Mouse (Mus musculus): Measurements from ENCODE around the gene Fam227b. TPM values are rescaled to one million over a fixed set of nuclear protein-coding genes. Genes with fewer than 3 reads are reported as not detected.
A peak's percentile ranks its signal among the peaks of the same experiment; 100 is the strongest.

The Fam227b gene
- polyA plus RNA-seq, 1 experiment from 2014 or later: not detected

DNA sequence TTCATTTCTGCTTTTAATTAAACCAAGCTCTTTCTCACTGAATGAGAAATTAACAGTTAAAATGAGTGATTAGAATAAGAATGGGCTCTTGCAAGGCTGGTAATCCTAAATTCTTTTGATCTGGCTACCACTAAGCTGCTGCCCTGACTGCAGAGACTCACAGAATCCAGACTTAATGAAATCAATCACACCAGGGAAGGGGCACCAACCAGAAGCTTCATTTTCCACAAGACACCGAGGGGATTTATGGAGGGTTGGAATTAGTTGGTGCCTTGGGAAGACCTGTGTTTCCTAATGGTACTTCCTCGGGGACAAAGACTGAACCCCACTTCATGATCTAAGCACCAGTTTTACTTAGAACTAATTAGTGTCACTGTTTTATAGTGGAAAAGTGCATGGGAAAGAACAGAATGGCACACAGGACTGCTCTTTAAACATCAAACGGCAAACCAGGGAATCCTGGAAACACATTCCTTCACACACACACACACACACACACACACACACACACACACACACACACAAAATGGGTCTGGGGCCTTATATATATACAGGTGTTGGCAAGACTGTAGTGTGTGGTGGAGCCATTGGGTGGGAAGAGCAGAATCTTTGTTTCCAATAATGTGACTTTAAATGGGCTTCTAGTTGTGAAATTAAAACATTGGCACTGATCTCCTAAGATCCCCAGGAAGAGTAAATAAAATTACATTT is 135.9 kb downstream of the Fam227b start:
- H3K4me1 ChIP-seq (replicated peaks): peaks cover 11% of the 10 kb centered on the region
- DNase-seq (ENCODE audit: low spot score): no peak
- no peaks in the 10 kb centered on the region for H3K9me3 ChIP-seq
- H3K27ac ChIP-seq: no peak overlapping the region
- H3K27me3 ChIP-seq (ENCODE audit: insufficient read depth, poor library complexity, severe bottlenecking): no peaks in the 10 kb centered on the region
- H3K36me3 ChIP-seq: no peaks in the 10 kb centered on the region
- WGBS: 50% methylated on average over 3 of the region's 3 CpGs
- H3K4me3 ChIP-seq: no peak overlapping the region

DNA sequence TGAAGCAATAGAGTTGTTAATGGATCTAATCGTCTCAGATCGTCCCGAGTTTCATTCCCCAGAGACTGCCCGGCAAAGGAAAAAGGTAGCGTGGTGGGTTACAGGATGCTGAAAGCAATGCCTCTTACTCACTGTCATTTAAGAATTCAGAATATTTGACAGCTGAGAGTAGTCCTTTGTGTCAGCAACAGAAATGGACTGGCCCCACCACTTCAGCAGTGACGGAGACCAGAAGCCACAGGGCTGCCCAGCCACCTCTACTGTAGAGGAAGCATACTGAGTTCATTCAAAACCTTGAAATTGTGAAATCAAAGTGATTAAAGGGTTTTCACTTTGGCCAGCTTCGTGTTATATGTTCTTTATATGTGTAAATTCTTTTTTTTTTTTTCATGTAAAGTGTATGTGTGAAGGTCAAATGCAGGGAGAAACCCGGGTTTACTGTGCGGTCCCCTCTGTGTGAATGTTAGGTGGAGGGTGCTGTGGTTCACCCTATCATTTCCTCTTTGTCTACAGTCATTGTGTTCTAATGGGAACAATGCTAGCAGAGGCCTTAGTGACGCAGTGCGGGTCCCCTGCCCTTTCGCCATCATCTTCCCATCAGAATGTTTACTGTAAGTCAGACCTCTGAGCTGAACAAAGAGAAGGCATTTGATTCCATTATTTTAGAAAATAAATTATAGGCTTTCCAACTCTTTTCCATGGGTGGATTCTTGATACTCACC is 136.7 kb downstream of the Fam227b start:
- 57% methylated on average over 12 of the region's 12 CpGs for WGBS
- Histone ChIP-seq H3K36me3 (no peaks in the 10 kb centered on the region), H3K27ac (no peak overlapping the region), H3K4me1 (replicated peaks) (peaks cover 11% of the 10 kb centered on the region), H3K9me3 (no peaks in the 10 kb centered on the region), H3K27me3 (ENCODE audit: insufficient read depth, poor library complexity, severe bottlenecking) (no peaks in the 10 kb centered on the region), H3K4me3 (no peak overlapping the region)
- DNase-seq (ENCODE audit: low spot score): no peak

DNA sequence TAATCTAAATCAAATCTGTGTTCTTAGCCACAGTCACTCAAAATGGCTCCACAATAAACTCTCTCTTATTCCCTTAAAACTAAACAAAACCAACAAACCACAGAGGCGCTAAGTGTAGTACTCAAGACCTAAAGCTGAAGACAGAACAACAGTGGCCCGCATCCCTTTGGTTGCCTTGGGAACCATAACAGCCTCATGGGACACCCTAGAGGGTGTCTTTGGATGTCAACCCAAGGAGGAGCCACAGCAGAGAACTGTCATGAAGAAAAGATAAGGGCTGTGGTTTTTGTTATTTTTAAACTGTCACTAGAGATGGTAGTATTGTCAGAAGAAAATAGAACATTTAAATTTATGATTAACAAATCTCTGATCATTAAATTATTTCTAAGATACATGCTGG is 145.1 kb downstream of the Fam227b start:
- no peak overlapping the region for H3K4me3 ChIP-seq
- DNase-seq (ENCODE audit: low spot score): no peak
- no peaks in the 10 kb centered on the region for H3K27me3 ChIP-seq (ENCODE audit: insufficient read depth, poor library complexity, severe bottlenecking)
- no peaks in the 10 kb centered on the region for H3K36me3 ChIP-seq
- WGBS: 57% methylated on average over 2 of the region's 2 CpGs
- H3K4me1 ChIP-seq (replicated peaks): 0 out of 2 replicates have a peak, but pooled peaks cover 3% of the 10 kb centered on the region
- no peaks in the 10 kb centered on the region for H3K9me3 ChIP-seq
- H3K27ac ChIP-seq: no peak overlapping the region

DNA sequence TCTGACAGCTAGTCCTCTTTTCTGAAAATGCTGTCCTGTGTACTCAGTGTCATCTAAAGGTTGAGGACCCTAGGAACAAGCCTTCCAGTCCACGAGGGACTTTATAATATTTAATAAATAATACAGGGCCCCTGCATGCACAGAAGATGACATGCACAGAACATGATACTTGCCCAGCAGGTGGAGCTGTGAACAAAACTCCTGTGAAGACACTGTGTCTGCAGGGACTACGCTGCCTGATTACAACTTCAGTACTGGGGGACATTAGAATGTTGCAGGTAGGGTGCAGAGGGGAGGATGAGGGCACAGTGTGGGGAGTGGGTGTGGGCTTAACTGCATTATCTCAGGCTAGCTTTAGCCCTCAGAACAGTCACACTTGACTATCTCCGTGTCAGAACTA is 145.7 kb downstream of the Fam227b start:
- Histone ChIP-seq H3K27me3 (ENCODE audit: insufficient read depth, poor library complexity, severe bottlenecking) (no peaks in the 10 kb centered on the region), H3K4me1 (replicated peaks) (0 out of 2 replicates have a peak, but pooled peaks cover 3% of the 10 kb centered on the region), H3K9me3 (no peaks in the 10 kb centered on the region), H3K27ac (no peak overlapping the region), H3K36me3 (no peaks in the 10 kb centered on the region), H3K4me3 (no peak overlapping the region)
- 49% methylated on average over 3 of the region's 3 CpGs for WGBS
- peak; percentile 42 for DNase-seq (ENCODE audit: low spot score)

DNA sequence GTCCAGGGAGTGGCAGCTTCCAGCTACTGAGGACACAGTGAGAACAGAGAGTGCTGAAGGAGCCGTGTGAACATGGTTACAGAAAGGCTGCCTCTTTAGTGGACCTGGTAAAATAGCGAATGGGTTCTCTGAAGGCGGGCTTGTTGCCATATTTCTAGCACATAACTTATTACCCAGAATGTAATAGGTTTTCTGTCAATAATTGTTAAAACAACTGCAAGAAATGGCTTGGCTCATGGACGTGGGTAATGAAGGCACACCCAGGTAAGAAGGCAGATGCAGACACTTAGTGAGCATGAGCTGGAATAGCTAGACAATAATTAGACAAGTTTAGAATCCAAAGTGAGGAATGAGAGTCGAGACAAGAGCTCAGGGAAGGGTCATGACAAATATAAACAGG is 149.5 kb downstream of the Fam227b start:
- no peaks in the 10 kb centered on the region for H3K9me3 ChIP-seq
- H3K4me3 ChIP-seq: no peak overlapping the region
- no peak for DNase-seq (ENCODE audit: low spot score)
- H3K27ac ChIP-seq: no peak overlapping the region
- H3K4me1 ChIP-seq (replicated peaks): no peaks in the 10 kb centered on the region
- no peaks in the 10 kb centered on the region for H3K36me3 ChIP-seq
- H3K27me3 ChIP-seq (ENCODE audit: insufficient read depth, poor library complexity, severe bottlenecking): no peaks in the 10 kb centered on the region
- 80% methylated on average over 5 of the region's 5 CpGs for WGBS

DNA sequence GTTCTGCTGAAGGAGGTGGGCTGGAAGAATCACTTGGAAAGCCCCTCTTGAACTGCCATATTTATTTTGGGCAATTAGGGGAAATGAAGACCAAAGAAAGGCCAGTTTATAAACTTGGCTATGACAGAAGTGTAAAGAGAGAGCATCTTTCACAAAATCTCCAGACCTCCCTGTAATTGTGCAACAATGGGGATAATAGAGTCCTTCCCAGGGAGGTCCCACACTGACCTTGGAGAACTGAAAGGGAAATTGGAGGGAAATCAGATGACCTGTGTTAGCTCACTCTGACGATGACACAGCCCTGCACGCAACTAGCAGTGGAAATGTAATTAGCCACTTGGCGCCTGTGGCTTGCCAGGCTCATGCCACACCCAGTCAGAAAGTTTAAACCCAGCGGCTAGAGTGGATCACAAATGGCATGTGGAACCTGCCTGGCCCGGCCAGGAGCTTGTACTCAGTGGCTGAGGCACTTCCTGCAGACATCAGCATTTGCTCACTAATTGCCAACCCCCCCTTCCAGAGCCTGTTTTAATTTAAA is 175.9 kb downstream of the Fam227b start:
- Histone ChIP-seq H3K27me3 (ENCODE audit: insufficient read depth, poor library complexity, severe bottlenecking) (no peaks in the 10 kb centered on the region), H3K4me1 (replicated peaks) (peaks cover 11% of the 10 kb centered on the region; the same call in 1 of the 2 replicates), H3K4me3 (no peak overlapping the region), H3K27ac (no peak overlapping the region), H3K36me3 (0 out of 2 replicates have a peak, but pooled peaks cover 7% of the 10 kb centered on the region), H3K9me3 (no peaks in the 10 kb centered on the region)
- WGBS: 76% methylated on average over 5 of the region's 5 CpGs
- DNase-seq (ENCODE audit: low spot score): no peak

DNA sequence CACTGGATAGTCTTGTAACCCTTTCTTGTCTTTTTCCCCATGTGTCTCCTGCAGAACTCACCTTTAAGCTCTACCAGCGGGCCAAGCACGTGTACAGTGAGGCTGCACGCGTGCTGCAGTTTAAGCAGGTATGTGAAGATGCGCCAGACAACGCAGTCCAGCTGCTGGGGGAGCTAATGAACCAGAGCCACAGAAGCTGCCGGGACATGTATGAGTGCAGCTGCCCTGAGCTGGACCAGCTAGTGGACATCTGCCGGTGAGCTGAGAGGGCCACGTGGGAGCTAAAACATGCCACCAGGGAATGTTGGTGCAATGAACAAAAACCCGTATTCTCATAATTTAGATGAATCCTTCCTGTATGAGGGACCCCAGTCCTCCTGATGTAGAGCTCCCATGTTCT is 176.6 kb downstream of the Fam227b start:
- no peak overlapping the region for H3K4me3 ChIP-seq
- H3K36me3 ChIP-seq: 0 out of 2 replicates have a peak, but pooled peaks cover 7% of the 10 kb centered on the region
- no peak overlapping the region for H3K27ac ChIP-seq
- no peaks in the 10 kb centered on the region for H3K27me3 ChIP-seq (ENCODE audit: insufficient read depth, poor library complexity, severe bottlenecking)
- 94% methylated on average over 10 of the region's 10 CpGs for WGBS
- no peaks in the 10 kb centered on the region for H3K9me3 ChIP-seq
- H3K4me1 ChIP-seq (replicated peaks): peaks cover 11% of the 10 kb centered on the region; the same call in 1 of the 2 replicates
- no peak for DNase-seq (ENCODE audit: low spot score)

DNA sequence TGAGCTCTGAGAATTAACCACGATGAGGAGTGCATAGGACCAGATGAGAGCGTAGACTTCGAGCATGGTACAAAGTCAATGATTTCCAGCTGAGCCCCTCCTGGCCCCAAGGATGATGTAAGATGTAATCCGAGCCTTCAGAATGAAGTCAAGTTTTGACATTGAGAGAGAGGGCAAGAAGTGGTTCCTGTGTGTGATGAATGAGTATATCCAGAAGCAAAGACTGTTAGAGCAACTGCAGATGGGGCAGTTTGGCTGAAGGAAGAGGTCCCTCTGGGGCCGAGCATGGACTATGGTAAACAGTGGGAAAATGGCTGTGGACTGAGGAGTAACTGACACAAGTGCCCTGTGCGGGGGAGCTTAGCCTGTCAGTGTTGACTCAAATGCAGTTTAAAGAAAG is 178.6 kb downstream of the Fam227b start:
- WGBS: 63% methylated on average over 6 of the region's 6 CpGs
- Histone ChIP-seq H3K9me3 (no peaks in the 10 kb centered on the region), H3K27me3 (ENCODE audit: insufficient read depth, poor library complexity, severe bottlenecking) (no peaks in the 10 kb centered on the region), H3K4me3 (no peak overlapping the region), H3K27ac (no peak overlapping the region), H3K4me1 (replicated peaks) (peaks cover 11% of the 10 kb centered on the region; the same call in 1 of the 2 replicates), H3K36me3 (0 out of 2 replicates have a peak, but pooled peaks cover 7% of the 10 kb centered on the region)
- DNase-seq (ENCODE audit: low spot score): peak; percentile 15

DNA sequence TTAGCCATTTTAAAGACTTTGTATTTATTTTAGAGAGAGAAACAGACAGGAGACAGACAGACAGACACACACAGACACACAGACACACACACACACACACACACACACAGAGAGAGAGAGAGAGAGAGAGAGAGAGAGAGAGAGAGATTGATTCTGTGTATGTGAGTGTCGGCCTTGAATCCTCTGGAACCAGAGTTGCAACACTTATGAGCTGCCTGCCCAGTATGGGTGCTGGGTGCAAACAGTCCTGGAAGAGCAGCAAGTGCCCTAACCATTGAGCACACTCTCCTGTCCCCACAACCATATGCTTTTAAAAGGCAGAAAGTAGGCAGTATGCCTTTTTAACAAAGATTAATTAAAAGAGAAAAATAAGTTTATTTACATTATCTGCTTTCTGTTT is 183.0 kb downstream of the Fam227b start:
- no peak for DNase-seq (ENCODE audit: low spot score)
- Histone ChIP-seq H3K9me3 (no peaks in the 10 kb centered on the region), H3K27me3 (ENCODE audit: insufficient read depth, poor library complexity, severe bottlenecking) (no peaks in the 10 kb centered on the region), H3K4me1 (replicated peaks) (peaks cover 8% of the 10 kb centered on the region; the same call in 1 of the 2 replicates), H3K27ac (no peak overlapping the region), H3K36me3 (no peaks in the 10 kb centered on the region), H3K4me3 (no peak overlapping the region)
- 81% methylated on average over 1 of the region's 1 CpGs for WGBS

DNA sequence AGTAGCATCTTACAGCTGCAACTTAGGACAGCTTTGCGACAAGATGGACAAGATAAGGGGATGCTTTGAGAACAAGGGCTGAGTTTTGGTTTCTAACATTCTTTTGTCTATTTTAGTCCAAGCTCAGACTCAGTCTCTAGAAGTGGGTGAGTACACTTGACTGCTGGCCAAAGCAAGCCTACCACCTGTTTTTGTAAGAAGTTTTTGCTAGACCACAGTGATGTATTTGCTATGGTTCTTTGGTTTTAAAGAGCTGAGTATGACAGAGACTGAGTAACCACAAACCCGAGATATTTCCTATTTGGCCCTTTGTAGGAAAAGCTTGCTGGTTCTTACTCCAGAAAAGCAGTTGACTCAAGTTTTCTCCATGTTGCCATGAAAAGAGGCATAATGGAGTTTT is 203.6 kb downstream of the Fam227b start:
- H3K4me3 ChIP-seq: no peak overlapping the region
- DNase-seq (ENCODE audit: low spot score): no peak
- H3K27me3 ChIP-seq (ENCODE audit: insufficient read depth, poor library complexity, severe bottlenecking): no peaks in the 10 kb centered on the region
- H3K9me3 ChIP-seq: no peaks in the 10 kb centered on the region
- no peak overlapping the region for H3K27ac ChIP-seq
- WGBS: 93% methylated on average over 2 of the region's 2 CpGs
- H3K36me3 ChIP-seq: peaks cover 31% of the 10 kb centered on the region
- no peaks in the 10 kb centered on the region for H3K4me1 ChIP-seq (replicated peaks)

DNA sequence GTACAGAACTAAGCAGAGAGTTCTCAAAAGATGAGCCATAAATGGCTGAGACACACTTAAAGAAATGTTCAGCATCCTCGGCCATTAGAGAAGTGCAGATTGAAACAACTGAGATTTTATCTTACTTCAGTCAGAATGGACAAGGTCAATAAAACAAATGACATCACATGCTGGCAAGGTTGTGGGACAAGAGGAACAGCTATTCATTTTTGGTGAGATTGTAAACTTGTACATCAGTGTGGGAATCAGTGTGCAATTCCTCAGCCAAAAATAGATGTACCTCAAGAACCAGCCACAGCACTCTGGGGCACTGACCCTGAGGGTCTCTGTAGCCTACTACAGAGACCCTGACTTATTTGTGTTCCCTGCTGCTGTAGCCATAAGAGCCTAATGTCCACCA is 208.5 kb downstream of the Fam227b start:
- H3K27ac ChIP-seq: no peak overlapping the region
- no peaks in the 10 kb centered on the region for H3K27me3 ChIP-seq (ENCODE audit: insufficient read depth, poor library complexity, severe bottlenecking)
- 90% methylated on average over 1 of the region's 1 CpGs for WGBS
- no peak overlapping the region for H3K4me3 ChIP-seq
- no peak for DNase-seq (ENCODE audit: low spot score)
- H3K36me3 ChIP-seq: peaks cover 12% of the 10 kb centered on the region
- no peaks in the 10 kb centered on the region for H3K9me3 ChIP-seq
- H3K4me1 ChIP-seq (replicated peaks): no peaks in the 10 kb centered on the region

DNA sequence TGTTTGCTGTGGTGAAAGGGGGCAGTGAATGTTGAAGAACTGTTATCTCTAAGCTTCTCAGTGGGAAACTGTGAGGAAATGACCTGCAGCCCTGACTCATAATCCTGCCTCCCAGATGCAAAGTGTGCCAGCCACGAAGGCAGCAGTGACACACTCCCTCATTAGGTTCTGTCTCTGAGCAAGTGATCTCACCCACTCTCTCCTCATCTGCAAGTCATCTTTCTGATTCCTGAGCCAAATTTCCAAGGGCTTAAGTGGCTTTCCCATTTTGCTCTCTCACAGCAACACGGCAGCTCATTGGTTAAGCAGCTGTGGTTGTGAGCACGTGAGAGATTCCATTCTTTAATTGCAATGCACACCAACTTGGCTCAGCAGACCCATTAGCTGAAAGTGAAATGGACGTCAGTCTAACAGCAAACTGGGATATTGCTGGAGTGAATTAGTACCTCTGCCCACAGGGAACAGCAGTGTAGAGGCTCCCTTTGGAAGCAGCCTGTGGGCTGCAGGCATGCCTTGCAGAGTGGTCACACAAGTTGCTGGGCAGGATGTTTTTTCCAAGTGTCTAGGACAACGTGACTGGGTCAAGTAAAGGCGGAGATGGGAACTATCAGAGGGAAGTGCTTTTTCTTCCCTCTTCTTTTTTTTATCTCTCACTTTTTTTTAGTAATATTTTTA is 210.6 kb downstream of the Fam227b start:
- Histone ChIP-seq H3K4me3 (no peak overlapping the region), H3K27me3 (ENCODE audit: insufficient read depth, poor library complexity, severe bottlenecking) (no peaks in the 10 kb centered on the region), H3K4me1 (replicated peaks) (no peaks in the 10 kb centered on the region), H3K27ac (no peak overlapping the region), H3K9me3 (no peaks in the 10 kb centered on the region), H3K36me3 (0 out of 2 replicates have a peak, but pooled peaks cover 8% of the 10 kb centered on the region)
- WGBS: 86% methylated on average over 6 of the region's 6 CpGs
- no peak for DNase-seq (ENCODE audit: low spot score)

Measured in hindbrain, embryonic 10.5 days (tissue).